Mouse (Mus musculus): Measurements from ENCODE around the gene Plxna2.

The Plxna2 gene

DNA sequence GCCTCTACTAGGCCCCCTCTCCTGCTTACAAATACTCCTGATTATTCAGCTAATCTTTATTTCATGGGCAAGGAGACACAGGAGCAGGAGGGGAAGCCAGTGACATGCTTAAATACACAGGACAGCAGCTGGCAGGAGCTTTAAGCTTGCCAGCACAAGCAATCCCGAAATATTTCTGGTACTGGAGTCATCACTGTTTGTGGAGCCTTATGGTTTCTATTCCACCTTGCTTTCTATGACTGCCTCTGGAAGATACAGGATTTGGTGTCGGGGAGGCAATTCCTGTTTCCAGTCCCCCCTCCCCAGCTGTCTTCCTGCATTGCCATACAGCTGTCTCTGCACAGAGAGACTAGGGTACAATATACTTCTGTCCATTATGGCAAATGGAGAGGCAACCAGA is 4.7 kb downstream of the Plxna2 start:
- DNase-seq (ENCODE audit: low spot score in 2 of 2) = no peak

DNA sequence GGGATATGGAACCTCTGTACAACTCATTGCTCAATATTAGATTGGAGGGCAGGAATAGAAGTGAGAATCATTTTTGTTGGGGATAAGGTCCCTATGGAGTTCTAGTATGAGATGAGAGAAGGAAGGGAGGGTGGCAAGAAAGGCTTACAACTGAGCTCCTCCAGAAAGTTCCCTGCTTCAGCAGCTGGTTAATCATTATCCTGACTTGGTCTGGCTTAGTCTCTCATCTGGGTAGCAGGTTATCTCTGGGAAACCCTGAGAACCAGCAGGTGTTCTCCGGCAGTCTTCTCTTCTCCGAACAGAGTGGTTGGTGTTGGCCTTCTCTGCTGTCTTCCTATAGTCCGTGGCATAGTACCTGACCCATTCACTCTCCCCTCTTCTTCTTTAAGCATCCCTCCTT is 5.6 kb downstream of the Plxna2 start:
- no peak for DNase-seq (ENCODE audit: low spot score in 2 of 2)

DNA sequence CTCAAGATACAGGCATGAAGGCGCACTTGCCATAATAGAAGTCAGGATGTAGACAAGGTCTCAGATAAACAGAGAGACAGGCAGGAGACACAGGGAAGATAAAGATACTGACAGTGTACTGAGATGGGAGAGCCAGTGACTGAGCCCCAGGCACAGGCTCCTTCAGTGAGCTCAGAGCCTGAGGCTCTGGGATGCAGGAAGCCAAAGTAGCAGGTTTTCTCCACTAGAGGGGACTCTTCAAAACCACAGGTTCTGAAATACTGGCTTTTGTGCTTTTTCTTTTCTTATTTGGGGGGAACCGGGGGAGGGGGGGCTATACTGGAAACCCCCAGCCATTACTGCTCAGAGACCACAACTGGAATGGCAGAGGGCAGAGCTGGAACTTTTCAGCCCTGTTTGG is 6.4 kb downstream of the Plxna2 start:
- peak in 1 of 2 experiments; percentile 62 for DNase-seq (ENCODE audit: low spot score in 2 of 2)

DNA sequence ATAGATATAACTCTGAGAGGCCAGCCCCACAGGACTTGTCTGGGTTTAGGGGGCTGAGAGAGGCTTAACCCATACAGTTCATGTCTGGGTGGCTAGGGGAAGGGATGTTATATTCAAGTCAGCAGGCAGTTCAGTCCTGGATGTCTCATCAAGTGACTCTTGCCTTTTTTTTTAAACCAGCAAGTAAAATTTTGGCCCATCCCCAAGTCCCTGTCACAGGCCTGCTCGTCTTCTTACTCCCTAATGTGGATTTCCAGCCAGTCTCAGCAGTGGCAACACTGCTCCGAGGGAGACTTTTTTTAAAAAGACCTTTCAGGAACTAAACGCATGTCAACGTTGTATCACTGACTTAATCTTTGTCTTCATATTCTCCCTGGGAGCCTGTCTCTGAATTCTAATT is 7.0 kb downstream of the Plxna2 start:
- DNase-seq (ENCODE audit: low spot score in 2 of 2) = no peak

DNA sequence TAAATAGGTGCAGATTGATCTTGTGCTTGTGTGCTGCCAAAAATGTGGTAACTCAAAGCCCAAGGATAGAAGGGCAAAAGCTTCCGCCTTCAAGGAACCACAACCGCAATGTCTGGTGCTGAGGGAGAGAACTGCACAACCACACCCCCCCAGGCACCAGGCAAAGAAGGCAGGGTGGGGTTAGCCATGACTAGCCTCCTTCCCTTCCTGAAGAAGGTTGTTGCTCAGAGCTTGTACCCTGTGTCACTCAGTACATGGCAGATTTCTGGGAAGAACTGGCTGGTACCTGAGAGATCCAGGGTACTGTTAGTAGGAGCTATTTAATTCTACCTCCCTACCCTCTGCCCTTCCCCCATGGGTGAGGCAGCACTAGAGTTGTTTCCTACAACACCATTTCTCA is 8.1 kb downstream of the Plxna2 start:
- no peak for DNase-seq (ENCODE audit: low spot score in 2 of 2)

DNA sequence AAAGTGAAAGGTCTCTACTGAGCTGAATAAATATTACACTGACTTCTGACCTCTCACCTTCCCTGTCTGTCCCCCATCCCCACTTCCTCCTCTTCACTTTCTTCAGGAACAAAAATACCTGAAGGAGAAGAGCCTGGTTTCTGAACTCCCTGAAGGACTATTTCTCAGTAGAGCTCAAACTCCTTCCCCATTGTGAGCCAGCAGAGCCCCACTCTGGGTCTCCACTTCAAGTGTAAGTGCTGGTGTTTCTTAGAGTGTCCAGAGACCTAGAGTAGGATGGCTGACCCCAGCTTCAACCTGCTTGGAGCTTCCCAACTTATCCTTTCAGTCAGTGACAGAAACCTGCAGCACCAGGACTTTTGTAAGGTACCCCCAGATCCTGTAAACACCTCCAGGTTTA is 9.3 kb downstream of the Plxna2 start:
- no peak for DNase-seq (ENCODE audit: low spot score in 2 of 2)

DNA sequence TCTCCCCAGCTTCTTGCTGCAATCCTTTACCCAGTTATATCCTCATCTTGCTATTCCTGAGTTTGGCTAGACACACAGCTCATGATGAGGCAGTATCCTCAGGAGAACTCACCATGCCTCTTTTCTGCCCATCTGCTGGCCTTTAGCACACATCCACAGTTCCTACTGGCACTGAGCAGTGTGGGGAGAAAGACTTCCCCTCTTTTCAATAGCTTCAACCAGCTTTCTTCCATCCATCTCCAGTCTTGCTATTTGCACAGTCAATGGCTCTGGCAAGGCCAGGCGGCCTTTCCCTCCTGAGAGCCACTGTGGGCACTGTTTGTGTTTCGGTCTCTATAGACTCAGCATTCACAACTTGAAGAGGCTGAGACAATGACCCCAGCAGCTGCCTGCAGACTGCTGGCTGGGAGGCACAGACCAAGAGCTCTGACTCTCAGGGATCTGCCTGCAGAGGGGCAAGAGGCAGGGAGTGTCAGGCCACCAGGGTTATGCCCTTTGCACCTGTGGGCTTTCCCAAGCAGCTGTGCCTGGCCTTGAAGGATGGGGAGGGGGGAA is 11.2 kb downstream of the Plxna2 start:
- DNase-seq (ENCODE audit: low spot score in 2 of 2) = no peak

DNA sequence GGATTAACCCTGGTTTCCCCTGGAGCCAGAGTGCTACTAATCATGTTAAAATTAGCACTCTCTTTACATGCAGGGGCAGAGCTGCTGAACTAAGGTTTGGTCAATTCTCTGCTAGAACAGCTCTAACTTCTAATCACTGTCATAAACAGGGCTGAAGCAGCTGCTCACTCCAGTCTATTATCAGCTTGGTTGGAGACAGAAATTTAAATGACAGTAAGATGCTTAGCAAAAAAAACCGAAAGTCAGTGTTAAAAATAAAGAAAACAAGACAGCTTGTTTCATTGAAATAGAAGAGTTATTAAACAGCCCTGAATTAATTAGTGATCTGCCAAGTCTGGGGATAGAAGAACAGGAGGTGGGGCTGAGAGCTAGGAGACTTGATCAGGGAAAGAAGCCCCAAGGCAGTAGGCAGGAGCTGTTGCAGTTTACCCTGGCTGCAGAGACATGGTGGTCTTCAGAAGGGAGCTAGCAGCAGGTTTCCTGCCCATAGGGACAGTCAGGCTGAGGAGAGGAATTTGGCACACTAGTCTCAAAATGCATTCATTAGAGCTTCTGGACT is 12.6 kb downstream of the Plxna2 start:
- DNase-seq (ENCODE audit: low spot score in 2 of 2) = no peak

DNA sequence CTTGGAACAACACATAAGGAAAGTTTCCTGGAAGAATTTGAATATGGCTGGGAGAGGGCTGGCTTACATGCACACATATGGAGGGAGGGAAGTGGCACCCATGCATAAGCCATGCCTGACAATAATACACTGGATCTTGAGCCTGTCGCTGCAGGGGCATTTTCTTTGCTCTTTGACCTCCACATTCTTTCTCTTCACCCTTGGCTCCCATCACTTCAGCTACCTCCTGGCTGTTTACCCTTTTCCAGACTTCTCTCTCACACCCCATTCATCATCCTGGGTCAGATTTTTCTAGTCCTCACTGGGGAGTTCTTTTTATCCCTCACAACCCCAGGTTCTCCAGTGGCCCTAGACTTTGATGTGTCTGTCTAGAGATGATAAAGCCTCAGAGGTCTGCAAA is 13.6 kb downstream of the Plxna2 start:
- no peak for DNase-seq (ENCODE audit: low spot score in 2 of 2)

DNA sequence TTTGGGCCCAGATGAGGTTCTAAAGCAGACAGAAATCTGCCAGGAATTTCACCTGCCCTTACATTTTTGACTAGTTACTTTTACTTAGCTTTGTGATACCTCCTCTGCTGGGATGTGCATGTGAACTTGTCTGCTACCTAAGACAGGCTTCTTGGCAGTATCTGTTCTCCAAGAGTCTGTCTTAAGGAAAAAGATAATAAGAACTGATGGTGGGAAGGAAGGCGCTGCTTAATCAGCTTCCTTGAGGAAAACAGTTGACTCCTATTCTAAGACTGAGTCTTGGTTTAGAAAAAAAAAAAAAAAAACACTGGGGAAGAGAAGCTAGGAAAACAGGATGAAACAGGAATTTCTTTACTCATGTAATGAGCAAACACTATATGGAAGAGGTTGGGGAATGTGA is 14.0 kb downstream of the Plxna2 start:
- no peak for DNase-seq (ENCODE audit: low spot score in 2 of 2)

DNA sequence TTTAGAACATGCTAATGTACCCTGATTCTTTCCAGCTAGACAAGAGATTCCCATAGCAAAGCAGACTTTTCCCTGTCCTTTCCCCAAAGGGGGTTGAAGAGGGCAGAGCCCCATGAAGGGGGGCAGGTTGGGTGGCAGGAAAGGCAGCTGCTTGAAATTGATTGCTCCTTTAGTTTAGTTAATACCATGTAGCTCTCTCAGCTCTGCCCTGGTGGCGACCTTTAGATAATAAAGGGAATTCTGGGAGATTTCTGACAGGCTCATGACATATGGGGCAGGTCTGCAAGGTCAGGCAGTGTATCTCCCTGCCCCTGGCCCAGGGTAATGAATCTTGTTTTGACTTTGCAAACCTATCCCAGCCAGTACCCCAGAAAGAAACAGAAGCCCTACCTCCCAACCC is 17.4 kb downstream of the Plxna2 start:
- DNase-seq (ENCODE audit: low spot score in 2 of 2) = no peak

DNA sequence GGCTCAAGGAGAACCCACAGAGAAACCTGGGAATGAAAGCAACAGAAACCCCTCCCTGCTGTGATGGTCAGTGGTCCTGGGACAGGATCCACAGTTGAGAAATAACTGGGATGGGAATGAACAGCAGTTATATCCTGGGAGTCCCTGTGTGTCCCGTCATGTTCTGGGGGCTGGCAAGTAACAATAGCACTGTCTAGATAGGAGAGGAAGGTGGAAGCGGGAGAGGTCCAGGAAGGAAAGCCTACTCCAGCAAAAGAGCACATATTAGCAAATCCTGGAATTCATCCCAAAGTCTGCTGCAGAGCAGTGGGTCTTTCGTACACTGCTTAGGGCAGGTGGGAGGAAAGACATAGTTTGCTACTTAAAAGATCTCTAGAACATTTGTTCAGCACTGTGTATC is 17.9 kb downstream of the Plxna2 start:
- DNase-seq (ENCODE audit: low spot score in 2 of 2) = no peak

DNA sequence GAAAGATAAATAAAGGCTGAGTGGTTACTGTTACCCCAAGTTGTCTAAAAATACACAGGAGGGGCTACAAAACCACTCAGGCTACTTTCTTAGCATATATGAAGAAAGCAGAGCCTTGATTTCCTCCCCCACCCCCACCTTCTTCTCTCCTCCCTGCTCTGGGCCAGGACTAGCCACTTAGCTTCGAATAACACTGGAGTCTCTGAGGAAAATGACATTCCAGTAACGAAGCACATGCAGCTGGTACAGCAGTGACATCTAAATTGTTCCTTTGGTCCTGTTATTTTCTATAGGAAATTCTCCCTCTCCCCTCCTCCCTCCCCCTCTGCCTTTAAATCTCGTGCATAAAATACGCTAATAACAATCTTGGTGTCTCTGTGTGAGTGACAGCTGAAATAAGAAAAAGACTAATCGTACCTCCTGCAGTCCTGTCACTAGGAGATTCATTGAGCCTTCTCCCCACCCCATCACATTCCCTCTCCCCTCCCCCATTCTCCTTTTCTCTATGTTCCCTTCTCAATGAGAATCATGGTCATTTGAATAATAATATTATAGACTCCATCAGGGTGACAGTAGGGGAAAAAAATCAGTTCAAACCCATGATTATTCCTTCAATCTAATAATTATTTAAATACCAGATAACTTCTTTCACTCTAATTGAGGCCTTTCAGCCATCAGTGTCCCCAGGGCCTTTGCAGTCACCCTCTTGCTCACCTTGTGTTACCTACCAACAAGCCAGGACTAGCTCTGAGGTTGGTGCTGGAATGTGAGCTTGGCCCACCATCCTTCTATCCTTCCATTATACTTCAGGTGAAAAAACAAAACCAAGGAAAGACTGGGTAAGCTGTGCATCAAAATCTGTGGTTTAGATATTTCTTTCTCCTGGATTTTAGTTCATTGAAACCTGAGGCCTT is 19.6 kb downstream of the Plxna2 start:
- DNase-seq (ENCODE audit: low spot score in 2 of 2) = no peak

DNA sequence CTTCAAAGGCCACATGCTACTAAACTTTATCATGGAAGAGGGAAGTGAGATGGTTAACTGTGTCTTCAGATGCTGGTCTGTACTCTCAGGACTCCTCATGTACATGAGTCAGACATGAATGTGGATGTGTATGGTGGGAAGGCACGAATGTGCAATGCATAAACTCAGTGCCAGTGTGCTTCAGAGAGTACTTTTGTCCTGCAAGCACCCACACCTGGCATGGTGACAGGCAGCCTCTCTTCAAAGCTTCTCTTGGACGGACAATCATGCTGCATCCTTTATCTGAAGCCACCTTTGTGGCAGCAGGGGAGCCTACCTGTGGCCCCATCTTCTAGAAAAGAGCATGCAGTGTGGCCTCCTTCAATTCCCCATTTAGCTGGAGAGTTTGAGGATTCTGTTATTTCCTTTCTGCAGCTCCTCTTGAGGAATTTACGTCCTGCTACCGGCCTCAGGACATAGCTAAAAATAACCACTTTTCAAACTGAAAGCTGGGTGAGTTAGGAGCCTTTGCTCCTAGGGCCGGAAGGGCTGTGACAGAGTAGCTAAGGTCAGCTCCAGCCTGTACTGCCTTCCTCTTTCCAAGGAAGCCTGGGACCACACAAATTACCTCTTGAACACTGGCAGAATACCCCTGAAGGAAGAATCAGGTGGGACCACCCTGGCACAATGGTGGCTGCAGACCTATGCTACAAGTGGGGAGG is 23.7 kb downstream of the Plxna2 start:
- DNase-seq (ENCODE audit: low spot score in 2 of 2) = peak; percentile 42 to 64

DNA sequence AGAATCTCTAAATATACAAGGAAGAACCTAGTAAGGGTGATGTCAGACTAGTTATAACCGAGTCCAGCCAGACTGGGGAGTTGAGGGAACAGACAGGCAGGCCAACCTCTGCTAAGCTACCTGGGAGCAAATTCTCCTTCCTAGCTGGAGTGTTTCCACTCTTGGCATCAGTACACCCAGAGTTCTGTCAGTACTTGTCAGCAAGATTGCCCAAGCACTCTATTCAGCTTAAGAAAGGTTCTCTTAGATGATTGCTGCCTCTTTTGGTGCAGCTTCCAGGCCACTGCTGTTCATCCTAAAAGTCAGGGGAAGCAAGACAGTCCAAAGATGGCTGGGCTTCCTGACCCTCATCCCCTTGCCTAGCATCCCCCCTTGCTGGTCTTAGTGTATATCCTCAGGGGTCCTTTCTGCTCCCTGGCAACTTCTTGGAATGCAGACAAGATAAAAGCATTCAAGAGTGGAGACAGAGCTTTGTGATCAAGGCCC is 24.3 kb downstream of the Plxna2 start:
- DNase-seq (ENCODE audit: low spot score in 2 of 2) = no peak

DNA sequence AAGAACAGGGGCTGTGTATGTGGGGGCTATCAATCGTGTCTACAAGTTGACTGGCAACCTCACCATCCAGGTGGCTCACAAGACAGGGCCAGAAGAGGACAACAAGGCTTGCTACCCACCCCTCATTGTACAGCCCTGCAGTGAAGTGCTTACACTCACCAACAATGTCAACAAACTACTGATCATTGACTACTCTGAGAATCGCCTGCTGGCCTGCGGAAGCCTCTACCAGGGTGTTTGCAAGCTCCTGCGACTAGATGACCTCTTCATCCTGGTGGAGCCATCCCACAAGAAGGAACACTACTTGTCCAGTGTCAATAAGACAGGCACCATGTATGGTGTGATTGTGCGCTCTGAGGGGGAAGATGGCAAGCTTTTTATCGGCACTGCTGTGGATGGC is 25.9 kb downstream of the Plxna2 start:
- DNase-seq (ENCODE audit: low spot score in 2 of 2) = no peak

DNA sequence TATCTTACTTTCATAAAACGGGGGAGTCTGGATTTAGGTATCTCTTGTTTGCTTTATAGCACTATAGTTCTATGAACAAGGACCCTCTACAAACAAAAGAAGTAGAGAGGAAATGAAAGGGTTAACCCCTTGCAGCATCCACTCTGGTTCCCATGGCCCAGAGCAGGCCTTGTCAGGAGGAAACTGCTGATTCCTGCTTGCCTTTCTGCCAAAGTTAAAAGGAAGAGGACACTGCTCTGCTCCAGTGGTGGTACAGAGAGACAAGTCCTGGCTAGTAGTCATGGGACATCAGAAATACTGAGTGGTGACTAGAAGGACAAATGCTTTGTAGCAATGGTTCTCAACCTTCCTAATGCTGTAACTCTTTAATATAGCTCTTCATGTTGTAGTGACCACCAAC is 27.9 kb downstream of the Plxna2 start:
- DNase-seq (ENCODE audit: low spot score in 2 of 2) = no peak

DNA sequence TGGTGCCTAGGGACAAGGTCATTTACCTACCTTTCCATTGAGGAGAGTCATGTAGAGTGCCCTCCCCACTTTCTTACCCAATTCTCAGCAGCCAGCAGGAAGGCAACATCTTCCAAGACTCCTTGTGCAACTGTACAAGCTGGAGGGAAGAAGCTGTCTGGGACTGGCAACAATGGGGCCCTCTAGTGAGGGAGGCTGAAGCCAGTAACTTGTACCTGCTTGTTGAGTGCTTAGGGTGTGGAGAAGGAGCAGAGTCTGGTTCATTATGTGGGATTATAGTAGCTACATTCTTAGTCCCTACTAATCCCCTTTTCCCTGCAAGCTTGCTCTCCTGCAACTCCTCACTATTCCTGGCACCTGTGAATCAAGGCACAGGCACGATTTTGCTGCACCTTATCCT is 32.1 kb downstream of the Plxna2 start:
- DNase-seq (ENCODE audit: low spot score in 2 of 2) = no peak

DNA sequence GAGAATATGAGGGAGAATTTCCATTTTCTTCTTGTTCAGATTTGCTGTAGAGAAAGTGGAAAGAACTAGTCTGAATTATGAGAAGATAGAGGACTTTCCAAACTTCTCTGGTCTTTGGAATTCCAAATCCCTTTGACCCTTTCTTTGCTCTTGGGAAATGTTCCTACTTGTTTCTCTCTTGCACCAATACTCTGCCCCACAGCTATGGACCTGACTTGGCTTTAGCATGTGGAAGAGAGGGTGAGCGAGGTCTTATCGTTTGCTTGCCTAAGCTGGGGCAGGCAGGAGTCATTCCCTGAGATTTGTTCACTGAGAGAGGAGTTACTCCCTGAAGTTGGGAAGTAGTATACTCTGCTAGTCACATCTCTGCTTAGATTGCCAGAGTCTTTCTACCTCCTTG is 32.5 kb downstream of the Plxna2 start:
- no peak for DNase-seq (ENCODE audit: low spot score in 2 of 2)

DNA sequence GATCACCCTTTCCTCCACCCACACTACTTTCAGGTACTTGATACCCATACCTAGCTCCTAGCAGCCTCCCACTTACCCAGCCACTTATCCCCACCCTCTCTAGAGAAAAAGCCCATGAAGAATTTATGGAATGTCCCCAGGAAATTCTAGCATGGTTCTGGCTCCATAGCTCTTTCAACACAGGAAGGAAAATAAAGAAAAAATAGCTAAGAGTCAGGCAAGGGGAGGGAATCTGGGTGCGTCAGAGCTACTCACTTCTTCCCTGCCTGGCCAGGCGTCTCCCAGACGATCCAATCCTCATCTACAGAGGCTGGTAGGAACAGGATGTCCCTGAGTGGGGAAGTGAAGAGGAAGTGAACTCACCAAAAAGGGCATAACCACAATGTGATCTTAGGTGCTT is 34.0 kb downstream of the Plxna2 start:
- no peak for DNase-seq (ENCODE audit: low spot score in 2 of 2)

DNA sequence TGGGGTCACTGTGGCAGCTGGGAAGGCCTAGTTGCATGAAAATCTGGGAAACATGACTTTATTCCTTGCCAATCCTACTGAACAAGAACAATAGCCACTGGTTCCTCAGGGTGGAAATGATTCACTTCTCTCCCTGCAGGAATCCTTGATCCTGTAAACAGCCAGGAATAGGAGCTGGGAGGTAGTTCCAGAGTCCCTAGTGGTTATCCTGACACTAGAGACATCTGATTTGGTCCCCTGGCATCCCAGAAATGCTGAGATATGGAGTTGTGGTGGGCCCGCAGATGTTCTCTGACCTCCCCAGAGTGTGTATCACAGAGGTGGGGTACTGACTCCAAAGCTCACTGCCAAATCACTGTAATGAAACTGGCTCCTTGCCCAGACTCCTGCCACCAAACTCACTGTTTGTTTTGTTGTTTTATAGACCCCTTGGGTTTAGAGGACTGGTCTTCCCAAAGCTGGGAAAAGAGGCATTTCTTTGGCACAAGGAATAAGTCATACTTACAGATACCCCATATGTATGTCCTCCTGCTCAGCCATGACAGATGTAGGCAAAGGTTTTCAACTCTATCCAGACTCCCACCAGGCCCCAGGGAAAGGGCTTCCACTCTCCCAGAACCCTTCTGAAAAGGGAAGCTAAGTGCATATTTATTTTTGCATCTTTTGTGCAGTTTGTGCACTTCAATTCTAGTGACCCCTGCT is 40.6 kb downstream of the Plxna2 start:
- DNase-seq (ENCODE audit: low spot score in 2 of 2) = no peak

All from right cerebral cortex, adult 2 months (tissue).